Mouse (Mus musculus): ENCODE results near the gene Nsmce1.

Gene Nsmce1

DNA sequence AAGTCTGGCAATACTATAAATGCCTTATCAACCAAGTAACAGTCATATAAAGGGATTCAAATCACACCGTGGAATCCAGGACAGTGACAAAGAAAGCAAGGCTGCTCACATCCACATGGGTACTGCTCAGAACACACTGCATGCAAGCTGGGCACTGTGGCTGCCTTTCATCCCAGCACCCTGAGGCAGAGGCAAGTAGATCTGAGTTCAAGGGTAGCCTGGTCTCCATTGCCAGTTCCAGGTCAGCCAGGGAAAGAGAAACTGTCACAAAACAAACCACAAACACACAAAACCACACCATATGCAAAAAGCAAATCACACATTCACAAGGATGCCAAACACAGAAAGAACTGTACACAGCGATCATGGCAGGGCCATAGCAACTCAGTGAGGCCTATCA is 1.8 kb downstream of the Nsmce1 start:
- no peak for DNase-seq

DNA sequence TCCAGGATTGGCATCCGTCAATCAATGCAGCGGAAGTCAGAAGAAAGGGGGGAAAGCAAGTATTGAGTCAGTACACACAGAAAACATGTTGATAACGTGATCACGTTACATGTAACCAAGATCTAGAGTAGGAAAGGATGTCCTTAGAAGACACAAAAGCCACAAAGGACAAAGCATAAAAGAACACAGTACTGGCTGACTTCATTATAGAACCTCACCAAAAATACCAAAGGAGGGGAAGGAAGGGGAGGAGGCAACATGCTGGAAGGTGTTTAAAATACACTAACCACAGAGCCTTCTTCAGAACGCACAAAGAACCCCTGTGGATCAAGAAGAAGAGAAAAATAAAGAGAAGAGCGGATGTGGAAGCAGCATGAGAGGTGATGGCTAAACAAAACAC is 2.7 kb downstream of the Nsmce1 start:
- DNase-seq, result no peak

- no peak for DNase-seq
Measured at GRCm38 (mm10) chr7:125487126-125487525, 4.3 kb downstream of the Nsmce1 start.

GRCm38 (mm10) chr7:125486121-125486630 is 5.2 kb downstream of the Nsmce1 start:
- no peak for DNase-seq

- DNase-seq, result no peak
Measured at GRCm38 (mm10) chr7:125484791-125485190, 6.6 kb downstream of the Nsmce1 start.

DNA sequence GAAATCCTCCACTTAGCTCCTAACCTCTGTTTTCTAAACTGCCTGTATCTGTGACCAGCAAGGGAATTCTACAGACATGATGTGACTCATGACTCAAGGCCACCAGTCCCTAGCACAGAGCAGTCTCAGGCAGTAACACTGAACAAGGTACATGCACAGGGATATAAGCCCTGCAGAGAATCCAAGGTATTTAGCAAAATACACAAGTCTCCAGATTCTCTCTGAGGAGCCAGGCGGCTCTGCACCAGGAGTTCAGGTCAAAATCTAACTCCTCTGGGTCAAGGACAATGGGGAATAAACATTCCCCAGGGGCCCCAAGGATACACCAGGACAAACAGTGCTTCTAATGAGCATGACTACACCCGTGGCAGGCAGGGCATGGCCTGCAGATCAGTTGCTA is 8.5 kb downstream of the Nsmce1 start:
- no peak for DNase-seq

GRCm38 (mm10) chr7:125482339-125482738 is 9.1 kb downstream of the Nsmce1 start:
- DNase-seq, result no peak

- DNase-seq, result no peak
Measured at GRCm38 (mm10) chr7:125480518-125480917, 10.9 kb downstream of the Nsmce1 start.

DNA sequence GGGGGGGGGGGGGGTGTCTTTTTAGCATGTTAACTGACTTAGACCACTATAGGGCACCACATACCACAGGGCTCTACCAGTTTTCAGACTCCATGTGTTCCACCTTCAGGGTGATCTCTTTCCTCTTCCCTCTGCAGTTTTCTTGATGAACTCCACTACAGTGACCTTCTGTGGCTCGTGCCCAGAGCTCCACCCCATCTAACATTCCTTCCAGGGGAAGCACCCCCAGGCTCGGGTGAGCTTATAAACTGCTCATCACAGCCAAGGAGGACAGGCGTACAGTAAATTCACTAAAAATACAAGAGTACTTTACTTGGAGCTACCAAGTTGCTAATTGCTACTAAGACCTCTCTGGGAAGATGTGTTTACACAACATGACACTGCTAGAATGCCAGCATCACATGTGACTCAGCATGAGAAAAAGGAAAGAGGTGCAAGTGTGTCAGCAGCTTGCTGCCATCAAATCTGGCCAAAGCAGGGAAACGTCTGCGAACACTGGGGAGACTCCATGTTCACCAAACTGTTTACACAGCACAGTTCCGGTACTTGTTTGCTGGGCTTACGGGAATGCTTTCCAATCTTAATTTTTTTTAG is 12.9 kb downstream of the Nsmce1 start:
- no peak for DNase-seq

DNA sequence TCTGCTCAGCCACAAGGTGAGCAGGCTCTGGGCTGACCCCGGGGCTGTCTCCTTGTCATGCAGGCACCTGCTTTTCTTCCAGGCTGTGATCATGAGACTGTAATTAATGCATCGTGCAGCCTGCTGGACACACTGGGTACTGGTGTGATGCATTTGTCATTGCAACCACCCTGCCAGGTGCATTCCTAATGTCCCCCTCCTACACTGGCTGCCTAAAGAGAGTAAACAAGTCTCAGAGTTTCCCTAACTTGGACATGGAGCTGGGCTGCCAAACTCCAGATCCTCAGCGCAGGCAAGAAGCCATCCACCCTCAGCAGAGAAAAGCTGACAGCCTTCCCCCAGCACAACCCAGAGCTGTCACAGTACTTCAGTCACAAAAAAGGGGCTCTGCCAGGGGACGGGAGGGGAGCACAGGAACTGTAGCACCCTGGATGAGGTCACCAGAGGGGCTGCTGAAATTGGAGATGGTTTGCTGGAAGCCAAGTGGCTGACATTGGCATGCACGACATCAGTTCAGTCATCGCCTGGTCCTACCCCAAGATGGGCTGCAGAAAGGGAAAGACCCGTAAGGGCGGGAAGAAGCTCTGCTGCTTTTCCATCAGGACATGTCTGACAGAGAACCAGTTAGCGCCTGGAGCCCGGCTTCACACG is 15.7 kb downstream of the Nsmce1 start:
- DNase-seq, result no peak

GRCm38 (mm10) chr7:125474535-125474934 is 16.9 kb downstream of the Nsmce1 start:
- DNase-seq, result no peak

GRCm38 (mm10) chr7:125471991-125472741 is 19.2 kb downstream of the Nsmce1 start:
- DNase-seq, result peak; percentile 78

DNA sequence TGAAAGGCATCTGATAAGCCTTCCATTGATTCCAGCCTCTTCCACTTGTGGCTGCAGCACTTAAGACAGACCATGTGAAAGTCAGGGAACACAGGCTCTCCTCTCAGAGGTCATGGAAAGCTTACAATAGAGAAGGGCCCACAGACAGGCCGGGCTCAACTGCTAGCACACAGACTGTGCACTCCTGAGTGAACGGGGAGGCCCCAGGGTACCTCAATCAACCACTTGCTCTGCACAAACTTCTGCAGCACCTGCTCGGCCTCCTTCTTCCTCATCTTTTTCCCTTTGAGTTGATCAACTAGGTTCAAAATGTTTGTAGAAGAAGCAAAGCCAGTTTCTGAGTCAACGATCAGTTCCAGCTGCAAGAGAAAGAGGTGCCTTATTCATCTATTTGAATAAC is 20.5 kb downstream of the Nsmce1 start:
- no peak for DNase-seq

GRCm38 (mm10) chr7:125469937-125470336 is 21.5 kb downstream of the Nsmce1 start:
- peak; percentile 68 for DNase-seq

DNA sequence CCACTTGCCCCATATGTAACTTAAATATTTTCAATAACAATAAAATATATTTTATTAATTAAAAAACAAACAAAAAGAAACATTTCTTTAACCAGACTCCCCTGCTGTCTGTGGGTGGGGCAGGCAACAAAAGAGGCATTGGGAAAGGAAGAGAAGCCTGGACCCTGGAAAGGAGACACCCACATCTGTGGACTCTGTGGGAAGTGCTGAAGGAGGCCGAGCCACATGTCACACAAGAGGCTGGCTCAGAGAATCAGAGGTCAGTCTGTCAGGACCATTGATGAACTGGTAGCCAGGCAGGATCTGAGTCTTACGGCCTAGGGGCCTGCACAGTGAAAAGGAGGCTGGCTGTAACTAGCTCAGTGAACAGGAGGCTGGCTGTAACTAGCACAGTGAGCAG is 29.2 kb downstream of the Nsmce1 start:
- no peak for DNase-seq

GRCm38 (mm10) chr7:125453671-125454070 is 37.7 kb downstream of the Nsmce1 start:
- no peak for DNase-seq

- no peak for DNase-seq
Measured at GRCm38 (mm10) chr7:125451078-125451477, 40.3 kb downstream of the Nsmce1 start.

DNA sequence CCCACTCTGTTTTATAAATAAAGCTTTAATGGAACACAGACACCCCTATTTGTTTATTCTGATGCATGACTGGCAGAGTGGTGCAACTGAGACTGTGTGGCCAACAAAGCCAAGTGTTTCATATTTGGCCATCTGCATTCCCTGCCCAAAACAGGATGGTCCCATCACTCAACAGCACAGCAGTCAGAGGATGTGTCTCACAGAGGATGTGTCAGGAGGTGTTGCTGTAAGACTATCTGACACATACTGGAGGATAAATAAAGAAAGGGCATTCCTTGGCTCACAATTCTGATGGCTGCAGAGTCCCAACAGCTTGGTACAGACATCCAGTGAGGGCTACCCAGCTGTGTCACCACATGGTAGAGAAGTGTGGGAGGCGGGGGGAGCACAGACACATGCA is 40.7 kb downstream of the Nsmce1 start:
- DNase-seq, result no peak

DNA sequence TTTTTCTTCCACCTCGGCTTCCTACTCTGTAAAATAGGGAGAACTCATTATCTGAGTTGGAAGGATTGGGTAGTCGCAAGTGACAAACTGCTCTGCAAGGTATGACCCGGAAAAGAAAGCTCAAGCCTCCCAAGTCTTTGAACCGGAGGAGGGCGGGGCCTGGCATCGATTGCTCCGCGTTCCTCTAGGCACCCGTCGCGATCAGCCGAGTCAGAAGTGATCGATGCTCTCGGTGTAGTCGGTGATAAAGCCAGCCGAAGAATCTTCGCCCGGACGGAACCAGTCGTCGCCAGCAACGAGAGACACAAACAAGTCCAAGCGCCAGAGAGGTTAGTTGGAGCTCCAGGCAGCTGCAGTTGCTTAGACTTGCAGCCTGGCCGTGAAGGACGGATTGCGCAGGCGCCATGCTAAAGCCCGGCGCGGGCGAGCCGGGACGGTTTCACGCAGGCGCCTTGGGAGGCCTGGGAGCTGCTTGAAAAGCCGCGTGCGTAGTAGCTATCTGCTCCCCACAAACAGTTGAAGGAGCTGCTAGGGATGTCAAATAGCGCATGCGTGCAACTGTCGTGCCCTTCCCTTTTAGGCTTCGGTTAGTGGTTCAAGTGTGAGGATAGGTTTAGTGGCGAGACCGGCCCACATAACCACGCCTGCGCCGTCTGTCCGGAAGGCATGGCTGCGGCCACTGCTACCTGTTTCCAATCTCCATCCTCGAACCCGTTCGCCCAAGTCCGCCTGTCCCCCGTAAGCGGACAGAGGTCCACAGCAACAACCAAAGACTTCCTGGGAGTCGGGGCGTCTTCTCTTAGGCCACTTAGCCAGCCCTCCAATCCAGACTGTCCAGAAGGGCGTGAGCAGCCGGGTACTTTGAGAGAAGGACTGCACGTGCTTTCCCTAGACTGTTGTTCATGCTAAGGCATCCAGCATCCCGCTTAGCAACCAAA is 46.7 kb downstream of the Nsmce1 start, which contains the start of gene Kdm8:
TSS of gene Kdm8 (plus strand) at position 213 of the 938 bp plus-strand sequence.
- DNase-seq, result peak; percentile 92

- DNase-seq, result no peak
Measured at GRCm38 (mm10) chr7:125444076-125444463, 47.3 kb downstream of the Nsmce1 start.

GRCm38 (mm10) chr7:125442323-125442722 is 49.1 kb downstream of the Nsmce1 start:
- no peak for DNase-seq

DNA sequence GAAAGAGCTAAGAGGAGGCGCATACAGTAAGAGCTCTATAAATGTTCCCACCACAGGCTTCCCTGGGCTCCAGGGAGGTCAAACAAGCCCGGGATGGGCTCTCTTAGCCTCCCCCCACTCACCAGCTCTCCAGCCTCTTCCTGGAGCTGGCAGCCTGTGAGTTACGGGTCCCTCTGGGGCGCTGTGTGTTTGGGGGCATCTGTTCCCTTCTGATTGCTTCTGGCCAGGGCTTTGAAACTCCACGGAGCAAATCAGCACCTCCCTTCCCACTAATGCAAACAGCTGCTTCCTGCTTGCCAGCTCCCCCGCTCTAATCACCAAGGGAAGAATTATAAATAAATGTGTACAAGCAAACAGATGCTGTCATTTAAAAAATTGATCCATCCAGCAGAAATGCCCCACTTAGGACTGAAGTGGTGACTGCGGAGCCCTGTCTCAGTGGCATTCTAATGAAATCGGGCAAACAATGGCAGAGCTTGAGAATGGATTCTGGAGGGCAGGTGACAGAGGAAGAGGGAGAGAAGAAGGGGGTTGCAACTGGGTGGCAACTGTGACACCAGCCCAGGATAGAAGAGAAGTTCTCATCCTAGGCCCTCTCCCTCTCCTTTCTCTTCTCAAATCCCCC is 56.6 kb downstream of the Nsmce1 start:
- DNase-seq, result peak; percentile 13
